Mouse (Mus musculus) heart, adult 8-10 months (tissue): ENCODE measurements around the gene Zfp574. TPM values are rescaled to one million over a fixed set of nuclear protein-coding genes. Genes with fewer than 3 reads are reported as not detected.
"Not testable (repeated sequence)": the region's sequence is repeated elsewhere in the genome, so short reads cannot be mapped to it uniquely, and the experiment has no call there.

ENCODE experiments used
- DNase-seq: peaks from one replicate; pipeline ENCODE4 v3.0.0; 2022; ENCODE audit warnings: low spot score
- total RNA-seq, 4 experiments: library from RNA; stranded (reverse); gene quantifications; 2 replicates each; pipeline ENCODE4 v1.2.4; 2022

Zfp574 gene
- total RNA-seq, result 10 to 100 TPM in 1 of 4 experiments, 1 to 10 TPM in 3; 7.9 to 10.0 (median 9.0) TPM

DNA sequence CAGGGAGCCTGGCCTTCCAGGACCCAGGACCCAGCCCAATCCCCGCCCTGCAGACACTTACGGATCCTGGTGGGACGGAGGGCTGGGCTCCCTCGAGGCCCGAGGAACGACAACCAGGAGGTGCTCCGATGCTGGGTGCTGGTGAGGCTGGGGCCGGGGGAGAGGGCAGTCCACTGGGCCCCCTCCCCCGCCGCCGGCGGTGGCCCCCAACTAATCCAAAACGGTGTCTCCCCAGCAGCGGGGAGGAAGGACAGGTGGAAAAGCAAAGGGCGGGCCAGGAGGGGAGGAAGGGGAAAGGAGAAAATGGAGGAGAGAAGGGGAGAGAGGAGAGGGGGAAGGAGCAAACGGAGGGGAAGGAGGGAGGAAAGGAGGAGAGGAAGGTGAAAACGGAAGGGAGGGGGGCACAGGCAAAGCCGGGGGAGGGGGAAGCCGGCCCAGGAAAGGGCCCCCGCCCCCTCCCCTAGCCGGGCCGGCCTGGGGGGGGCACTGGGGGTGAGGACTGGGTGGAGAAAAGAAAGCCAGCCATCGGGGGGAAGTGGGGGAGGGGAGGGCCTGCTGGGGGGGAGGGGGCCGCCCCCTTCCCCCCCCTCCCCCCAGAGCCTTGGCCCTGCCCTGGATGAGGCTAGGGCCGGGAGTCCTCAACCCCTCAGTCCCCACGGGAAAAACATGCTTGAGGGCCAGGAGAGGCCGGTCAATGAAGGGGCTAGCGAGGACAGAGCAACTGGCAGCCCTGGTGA lies at the start of gene Zfp574, which contains the start of gene Grik5:
Zfp574 (plus strand) TSS at position 589 of the 737 bp plus-strand sequence.
Grik5 (minus strand) TSS at position 368 of the 737 bp plus-strand sequence.
- no peak for DNase-seq

DNA sequence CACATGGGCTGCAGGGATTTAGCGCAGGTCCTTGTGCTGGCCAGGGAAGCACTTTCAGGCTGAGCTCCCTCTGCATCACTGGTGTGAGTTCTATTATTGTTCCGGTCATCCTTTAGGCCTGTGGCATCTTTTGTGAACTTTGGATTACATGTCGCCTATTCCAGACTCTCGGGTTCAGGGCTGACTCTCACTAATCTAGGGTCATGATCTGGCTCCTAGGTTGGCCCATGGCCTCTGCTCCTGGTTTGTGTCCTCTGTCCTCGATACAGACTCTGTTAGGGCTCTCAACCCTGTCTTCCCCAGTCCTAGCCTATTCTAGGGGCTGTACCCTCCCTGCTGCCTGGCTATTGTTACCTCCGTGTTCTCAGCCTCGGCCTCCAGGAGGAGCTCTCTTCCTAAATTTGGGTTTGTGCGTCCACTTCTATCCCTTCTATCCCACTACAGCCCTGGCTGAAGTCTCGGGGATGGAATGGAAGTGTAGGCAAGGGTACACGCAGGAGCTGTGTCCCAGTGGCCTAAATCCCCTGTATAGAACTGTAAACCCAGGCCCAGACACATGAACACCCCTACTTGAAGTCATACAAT lies 46.4 kb upstream of the Zfp574 start:
- no peak for DNase-seq

DNA sequence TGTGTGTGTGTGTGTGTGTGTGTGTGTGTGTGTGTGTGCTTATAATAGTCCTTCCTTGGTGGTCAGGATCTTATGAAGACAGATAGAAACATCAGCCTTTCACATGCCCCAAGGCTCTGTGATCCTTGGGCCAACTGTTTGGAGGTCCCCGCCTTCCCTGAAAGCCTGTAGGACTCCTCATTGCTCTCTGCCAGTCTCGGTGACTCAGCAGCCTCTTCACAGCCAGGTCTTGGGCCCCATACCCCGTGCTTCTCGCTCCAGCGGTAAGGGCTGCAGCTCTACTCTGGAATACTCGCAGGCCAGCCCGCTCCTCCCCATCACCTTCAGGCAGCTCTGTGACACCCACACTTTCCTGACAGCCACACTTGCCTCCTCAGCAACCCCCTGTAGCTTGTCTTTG lies 45.9 kb upstream of the Zfp574 start:
- no peak for DNase-seq

DNA sequence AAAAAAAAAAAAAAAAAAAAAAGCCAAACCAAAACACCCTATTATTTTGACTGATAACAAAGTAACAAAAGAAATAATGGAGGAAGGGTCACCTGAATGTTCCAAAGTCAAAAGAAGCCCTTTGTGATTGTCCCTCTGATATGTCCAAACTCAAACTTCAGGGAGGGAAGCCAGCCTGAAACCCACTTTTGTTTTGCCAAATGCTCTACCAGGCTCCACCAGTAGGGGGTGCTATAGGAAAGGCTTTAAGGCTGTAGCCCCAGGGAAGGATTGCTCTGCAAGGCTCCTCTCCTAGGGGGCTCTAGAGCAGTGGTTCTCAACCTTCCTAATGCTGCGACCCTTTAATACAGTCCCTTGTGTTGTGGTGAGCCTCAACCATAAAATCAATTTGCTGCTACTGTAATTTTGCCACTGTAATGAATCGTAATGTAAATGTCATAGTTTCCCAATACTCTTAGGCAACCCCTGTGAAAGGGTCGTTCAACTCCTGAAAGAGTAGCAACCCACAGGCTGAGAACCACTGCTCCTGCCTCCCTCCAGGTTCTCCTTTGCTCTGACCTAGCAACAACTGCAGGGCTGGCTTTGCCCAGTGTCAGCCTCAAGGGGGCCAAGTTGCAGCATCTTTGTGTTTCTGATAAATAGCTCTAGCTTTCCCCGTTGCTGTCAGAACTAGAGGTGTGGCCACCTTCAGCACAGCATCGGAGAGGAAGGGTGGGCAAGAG lies 42.2 kb upstream of the Zfp574 start:
- DNase-seq, result peak; percentile 67

DNA sequence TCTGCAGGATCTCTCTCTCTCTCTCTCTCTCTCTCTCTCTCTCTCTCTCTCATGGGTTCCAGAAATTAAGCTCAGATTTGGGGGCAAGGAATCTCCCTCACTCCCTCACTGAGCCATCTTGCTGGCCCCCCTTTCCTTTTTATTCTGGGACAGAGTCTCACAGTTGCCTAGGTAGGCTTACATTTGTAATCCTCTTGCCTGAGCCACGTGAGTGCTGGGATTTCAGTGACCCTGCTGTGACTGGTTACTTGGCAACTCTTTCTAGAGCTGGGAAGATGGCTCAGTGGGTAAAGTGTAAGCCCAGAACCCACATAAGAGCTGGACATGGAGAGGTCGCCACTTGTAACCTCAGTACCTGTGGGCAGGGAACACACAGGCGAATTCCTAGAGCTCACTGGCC lies 40.8 kb upstream of the Zfp574 start:
- no peak for DNase-seq

DNA sequence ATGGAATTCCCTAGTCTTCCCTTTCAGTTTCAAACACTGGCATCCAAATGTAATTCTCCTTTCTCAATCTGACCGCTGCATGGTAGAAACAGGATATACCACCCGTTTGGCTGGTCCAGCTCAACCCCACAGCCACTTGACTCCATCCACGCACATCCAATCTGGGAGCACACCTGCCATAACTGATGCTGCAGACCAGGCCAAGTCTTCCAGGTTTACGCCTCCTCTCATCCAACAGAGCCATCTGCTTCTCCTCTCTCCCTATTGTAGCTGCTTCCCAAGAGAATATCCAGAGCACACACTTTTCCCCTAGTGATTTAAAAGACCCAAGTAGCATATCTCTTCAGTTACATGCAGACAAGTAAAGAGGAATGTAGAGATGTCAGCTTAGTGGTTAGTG lies 37.6 kb upstream of the Zfp574 start:
- no peak for DNase-seq

DNA sequence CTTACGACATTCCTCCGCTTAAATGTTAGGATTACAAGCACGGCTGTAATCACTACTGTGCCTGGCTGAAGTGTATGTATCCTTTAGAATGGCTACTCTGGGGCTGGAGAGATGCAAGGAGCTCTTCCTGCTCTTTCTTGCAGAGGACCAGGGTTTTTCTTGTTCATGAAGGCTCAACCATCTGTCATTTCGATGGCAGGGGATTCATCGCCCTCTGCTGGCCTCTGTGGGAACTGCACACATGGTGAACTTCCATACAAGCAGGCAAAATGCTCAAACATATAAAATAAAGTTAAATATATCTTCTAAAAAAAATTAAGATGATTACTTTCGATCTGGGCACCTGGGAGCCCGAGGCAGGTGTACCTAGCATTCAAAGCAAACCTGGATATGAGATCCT lies 36.5 kb upstream of the Zfp574 start:
- peak; percentile 50 for DNase-seq

DNA sequence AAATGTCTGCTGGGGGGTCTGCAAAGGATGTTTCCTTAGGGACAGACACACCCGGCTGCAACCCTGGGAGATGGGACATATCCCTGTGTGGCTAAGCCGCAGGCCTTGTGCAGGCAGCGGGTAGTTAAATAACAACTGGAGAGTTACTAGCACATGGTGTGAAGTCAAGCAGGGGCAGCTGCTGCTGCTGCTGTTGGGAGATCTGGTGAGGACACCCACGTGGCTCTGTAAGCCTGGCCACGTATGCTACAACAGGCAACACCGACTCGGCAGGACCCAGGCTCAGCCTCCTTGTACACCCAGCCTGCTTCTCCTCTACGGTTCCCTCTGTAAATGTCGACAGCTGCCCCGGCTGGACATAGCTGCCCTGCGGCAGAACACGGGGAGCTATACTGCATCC lies 30.4 kb upstream of the Zfp574 start:
- DNase-seq, result no peak

DNA sequence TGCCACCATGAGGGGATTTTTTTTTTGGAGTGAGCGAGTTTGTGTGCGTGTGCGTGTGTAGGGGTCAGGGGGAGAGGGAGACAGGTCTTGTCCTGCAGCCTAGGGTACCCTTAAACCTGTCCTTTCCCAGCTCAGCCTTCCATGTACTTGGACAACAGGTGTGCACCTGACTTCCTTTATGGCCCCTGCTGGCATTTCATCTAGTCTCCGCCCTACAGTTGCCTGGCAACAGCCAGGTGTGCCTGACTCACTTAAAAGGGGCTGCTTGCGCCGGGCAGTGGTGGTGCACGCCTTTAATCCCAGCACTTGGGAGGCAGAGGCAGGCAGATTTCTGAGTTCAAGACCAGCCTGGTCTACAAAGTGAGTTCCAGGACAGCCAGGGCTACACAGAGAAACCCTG lies 27.8 kb upstream of the Zfp574 start:
- DNase-seq, result not testable (repeated sequence)

DNA sequence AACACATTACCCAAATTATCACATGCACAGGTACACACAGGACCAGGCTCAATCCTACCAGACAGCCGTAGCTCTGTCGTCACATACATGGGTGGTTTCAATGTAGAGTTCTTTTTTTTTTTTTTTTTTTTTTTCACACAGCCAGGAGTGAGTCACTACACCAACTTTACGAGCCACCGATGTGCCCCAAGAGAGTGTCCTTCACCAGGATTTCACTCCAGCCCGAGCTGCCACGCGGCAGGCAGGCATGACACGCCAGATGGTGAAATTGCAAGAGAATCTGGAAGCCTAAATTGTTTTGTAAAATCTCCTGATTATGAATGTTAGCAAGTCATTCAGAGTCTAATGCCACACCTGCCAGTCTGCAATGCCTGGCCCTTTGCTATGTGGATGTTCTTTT lies 25.0 kb upstream of the Zfp574 start:
- DNase-seq, result no peak

DNA sequence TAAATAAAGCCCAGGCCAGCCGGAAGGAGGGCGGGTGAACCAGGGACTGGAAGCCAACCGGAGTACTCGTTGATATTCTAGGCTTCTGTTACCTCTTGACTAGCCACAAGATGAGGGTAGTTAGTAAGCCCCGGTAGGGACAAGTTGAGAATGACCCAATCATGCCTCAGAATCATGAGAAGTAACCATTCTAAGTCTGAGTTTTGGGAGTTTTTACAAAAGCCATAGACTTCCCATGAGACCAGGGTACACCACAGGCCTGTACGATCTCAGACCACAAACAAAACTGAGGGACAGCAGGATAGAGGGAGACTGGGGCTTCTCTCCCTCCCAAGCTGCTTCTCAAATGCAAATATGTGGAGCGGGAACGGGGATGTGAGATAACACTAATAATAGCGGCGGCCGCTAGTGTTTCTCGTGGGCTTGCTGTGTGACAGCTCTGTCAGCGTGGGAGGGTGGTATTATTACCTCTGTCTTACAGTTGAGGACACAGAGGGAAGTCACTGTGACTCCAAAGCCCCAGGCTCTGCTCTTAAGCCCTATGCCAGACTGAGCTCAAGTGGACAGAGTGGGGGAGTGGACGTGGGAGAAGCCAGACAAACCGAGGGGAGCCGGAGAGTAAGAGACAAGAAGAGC lies 23.0 kb upstream of the Zfp574 start:
- DNase-seq, result no peak

DNA sequence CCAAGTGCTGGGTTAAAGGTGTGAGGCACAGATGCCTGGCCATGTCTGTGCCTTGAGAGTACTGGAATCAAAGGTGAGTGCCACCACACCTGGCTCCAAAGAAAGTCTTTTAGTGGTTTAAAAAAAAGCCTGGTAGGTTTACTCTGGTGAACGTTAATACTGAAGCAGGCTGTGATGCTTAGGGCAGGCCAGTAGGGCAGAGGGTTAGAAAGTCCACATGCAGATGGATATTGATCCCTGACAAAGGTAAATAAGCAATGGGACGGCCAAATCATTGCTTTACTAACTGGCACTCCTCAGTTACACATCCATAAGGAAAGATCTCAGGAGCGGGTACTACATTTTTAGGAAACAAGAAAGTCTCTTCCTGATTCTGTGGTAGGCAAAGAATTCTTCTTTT lies 19.8 kb upstream of the Zfp574 start:
- DNase-seq, result no peak

DNA sequence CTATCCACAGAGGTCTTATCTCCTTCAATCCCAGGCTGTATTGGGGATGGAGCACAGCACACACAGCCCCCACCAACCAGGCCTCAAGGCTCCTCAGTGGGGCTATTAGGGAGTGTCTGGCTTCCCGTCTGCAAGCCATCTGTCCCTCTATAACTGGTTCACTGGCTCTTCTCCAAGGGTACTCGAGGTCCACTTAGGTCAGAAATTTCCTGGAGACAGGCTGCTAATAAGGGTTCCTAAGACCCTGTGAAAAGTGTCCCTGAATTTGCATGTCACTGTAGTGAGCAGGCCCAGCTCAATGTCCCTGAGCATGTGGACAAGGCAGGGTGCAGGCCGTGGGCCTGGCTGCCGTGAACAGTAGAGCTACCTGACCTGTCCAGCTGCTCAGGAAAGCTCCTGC lies 15.4 kb upstream of the Zfp574 start:
- no peak for DNase-seq

DNA sequence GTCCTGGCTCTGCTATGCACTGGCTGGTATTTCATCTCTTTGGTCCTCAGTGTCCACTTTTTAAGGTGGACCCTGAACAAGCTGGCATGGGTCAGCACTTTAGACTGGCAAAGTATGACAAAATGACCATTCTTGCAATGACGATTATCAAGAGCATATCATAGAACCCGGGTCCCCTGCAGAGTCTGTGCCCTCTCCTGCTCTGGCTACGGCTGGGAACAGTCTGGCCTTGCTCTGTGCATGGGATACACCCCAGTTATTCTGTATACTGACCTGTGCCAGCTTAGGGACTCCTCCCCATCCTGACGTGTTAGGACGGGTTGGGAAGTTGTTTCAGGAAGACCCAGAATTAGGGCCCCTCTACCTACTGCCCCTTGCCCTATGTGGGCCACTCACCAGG lies 14.5 kb upstream of the Zfp574 start:
- no peak for DNase-seq

DNA sequence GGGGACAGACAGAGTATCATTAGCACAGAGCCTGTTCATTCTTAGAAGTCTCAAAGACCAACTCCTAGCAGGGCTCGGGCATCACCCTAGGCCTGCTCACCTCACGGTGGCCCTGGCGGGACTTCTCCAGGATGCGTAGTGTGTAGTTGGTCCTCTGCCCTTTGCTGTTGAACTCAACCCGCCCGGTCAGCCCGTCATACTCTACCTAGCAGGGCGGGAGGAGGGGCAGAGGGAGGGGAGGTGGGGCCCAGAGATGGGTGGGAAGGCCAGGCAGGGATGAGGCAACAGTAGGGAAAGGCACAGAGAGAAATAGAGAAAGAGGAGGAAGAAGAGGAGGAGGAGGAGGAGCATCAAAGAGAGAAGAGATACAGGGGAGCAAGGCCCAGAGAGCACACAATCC lies 14.0 kb upstream of the Zfp574 start:
- no peak for DNase-seq

DNA sequence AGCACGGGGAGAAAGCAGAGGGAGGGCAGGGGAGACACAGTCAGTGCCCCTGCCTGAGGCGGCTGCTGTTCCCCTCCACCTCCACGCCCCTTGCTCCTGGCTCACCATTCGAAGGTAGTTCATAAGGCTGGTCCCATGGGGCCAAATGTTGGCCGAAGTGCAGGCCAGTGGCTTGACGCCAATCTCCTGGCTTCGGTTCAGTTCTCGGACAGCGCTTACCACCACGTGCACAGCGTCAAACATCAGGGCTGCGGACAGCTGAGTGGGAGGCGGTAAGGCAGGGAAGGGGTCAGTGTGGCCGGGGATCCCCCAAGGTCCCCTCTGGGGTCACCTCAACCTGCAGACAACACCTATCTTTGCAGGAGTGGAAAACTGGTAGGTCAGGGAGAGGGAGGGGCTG lies 13.5 kb upstream of the Zfp574 start:
- DNase-seq, result no peak

DNA sequence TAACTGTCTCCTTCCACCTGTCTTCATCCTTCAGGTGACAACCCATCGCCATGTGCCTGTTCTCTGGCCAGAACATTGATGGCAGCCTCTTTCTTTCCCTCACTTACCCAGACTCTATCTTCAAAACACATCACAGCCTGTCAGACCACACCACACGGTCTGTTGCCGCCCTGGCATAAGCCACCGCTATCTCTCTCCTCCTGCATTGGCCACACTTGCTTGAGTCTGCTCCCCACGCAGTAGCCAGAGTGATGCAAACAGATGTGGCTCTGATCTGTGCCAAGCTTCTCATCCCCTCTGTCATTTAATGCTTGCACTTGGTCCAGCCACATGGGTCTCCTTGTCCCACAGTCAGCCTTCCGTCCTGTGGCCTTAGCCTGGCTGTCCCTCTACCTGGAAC lies 9.0 kb upstream of the Zfp574 start:
- no peak for DNase-seq

DNA sequence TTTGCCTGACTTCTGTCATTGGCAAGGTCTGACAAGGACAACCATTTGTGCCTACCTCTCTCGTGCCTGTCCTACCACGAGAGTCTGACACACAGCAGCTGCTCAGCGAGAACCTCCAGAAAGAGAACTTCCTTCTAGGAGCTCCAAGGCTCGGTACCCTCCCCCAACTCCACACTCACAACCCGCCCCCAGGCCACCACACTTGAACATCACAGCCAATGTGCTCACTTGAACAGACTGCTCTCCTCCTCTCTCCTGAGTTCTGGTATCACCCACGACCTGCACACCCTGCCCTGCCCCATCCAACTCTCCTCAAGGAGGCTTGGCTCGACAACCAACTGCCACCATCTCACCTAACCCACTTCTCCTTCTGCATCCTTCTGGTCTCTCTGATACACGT lies 8.5 kb upstream of the Zfp574 start:
- no peak for DNase-seq

DNA sequence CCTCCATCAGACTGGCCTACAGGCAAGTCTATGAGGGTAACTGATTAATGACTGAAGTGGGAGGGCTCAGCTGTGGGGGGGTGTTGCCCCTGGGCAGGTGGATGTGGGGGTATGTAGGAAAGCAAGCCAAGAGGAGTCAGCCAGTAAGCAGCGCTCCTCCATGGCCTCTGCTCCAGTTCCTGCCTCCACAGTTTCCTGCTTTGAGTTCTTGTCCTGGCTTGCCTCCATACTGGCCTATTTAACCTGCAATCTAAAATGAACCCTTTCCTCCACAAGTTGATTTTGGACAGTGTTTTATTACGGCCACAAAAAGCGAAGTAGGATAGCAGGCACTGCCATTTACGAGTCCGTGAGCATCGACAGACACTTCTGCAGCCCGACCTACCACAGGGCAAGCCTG lies 5.0 kb upstream of the Zfp574 start:
- no peak for DNase-seq

DNA sequence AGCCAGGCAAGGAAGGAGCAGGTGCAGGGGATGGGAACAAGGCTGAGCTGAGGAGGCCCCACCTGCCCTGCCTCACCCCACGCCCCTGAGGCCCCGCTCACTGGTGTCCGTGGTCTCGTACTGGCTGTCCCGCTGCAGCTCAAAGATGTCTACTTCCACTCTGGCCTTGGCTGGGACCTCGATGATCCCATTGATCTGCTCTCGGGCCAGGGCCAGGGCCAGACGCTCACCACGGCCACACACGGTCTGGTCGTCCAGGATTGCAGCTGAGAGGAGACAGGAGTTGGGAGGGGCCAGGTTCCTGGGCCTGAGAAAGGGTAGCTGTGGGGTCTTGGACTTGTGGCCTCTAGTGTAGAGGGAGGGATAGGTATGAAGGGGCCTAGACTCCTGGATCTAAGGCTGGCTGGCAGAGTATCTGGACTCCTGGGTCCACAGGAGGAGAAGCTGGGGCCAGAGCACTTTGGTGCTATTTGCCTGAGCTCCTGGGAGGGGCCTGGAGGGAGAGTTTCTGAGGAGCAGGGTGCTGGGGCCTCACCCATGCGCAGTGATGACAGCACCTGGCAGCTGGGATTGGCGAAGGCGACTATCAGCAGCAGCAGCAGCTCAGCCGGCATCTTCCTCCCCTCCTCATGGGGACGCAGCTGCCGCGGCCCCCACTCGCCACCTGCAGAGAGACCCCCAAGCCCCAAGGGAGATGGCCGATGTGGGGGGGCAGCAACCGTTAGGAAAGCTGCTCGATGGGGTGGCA lies 4.3 kb upstream of the Zfp574 start:
- no peak for DNase-seq

DNA sequence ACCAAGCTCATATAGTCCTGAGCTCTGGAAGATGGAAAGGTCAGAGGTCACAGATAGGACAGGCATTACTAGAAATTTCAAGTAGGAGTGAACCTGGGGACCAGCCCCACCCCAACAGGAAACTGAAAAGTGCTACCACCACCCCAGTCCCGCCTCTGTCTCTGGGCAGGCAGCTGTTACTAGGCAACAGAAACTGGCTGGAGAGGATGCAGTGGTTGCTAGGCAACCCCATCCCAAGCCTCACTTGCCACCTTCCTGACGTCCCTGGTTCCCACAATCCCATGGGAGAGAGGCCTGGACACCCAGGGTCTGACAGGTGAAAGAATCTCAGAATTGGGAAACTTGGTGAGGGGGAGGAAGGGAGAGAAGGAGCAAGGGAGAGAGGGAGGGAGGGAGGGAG lies 3.6 kb upstream of the Zfp574 start:
- no peak for DNase-seq
